Mouse (Mus musculus) erythroblast, embryonic 14.5 days (primary cell): Measurements from ENCODE around the gene Areg. TPM values are rescaled to one million over a fixed set of nuclear protein-coding genes. Genes with fewer than 3 reads are reported as not detected.

Experiments used
- H3K27me3 ChIP-seq: 2 replicates; pipeline ENCODE4 v1.6.1; 2012; ENCODE audit warnings: inconsistent platforms; ENCODE audit not compliant: control insufficient read depth
- H3K36me3 ChIP-seq: 2 replicates; pipeline ENCODE4 v1.6.1; 2012; ENCODE audit warnings: mild to moderate bottlenecking, inconsistent platforms; ENCODE audit not compliant: control insufficient read depth
- H3K4me1 ChIP-seq: 2 replicates; pipeline ENCODE4 v1.6.1; 2012; ENCODE audit warnings: inconsistent platforms; ENCODE audit not compliant: control insufficient read depth
- H3K4me3 ChIP-seq: replicated peaks from 2 replicates; pipeline ENCODE3; 2012; ENCODE audit warnings: moderate library complexity, mild to moderate bottlenecking, inconsistent platforms
- H3K9me3 ChIP-seq: 2 replicates; pipeline ENCODE4 v1.6.1; 2012; ENCODE audit warnings: low read length, inconsistent platforms, mixed read lengths; ENCODE audit not compliant: control insufficient read depth
- GATA1 ChIP-seq: IDR thresholded peaks from 2 replicates; pipeline ENCODE4 v1.6.1; 2012; ENCODE audit warnings: low read length, inconsistent platforms, mixed read lengths
- TAL1 ChIP-seq: IDR thresholded peaks from 3 replicates; pipeline ENCODE4 v1.6.1; 2012; ENCODE audit warnings: low read length, inconsistent platforms, mixed read lengths
- polyA plus RNA-seq: library from polyadenylated mRNA; stranded (reverse); fragments of >175 nt; gene quantifications from 2 replicates; pipeline ENCODE4 v1.2.3, GENCODE M21; 2012

The Areg gene
- polyA plus RNA-seq, 1 experiment = not detected

DNA sequence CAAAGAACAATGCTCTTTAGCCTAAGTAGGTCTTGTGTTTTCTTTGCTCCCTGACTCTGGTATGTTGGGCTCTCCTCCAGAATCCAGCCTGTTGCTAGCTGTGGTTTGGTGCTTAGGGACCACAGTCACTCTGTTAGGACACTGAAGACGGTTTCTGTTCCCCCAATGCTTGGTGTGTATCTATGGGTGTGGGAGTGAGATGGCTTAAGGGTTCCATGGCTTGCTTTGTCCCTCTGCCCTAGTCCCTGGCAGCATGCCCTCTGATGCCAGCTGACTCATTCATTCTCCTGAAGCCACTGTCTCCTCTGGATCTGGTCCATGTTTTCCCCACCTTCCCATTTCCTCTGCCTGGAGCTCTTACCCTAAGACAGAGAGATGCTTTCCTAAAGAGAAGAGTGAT is 24.8 kb upstream of the Areg start:
- Histone ChIP-seq H3K27me3 (no peaks in the 10 kb centered on the region), H3K36me3 (no peaks in the 10 kb centered on the region), H3K4me3 (no peak overlapping the region), H3K4me1 (no peaks in the 10 kb centered on the region), H3K9me3 (no peaks in the 10 kb centered on the region; the same call in 1 of the 2 replicates)
- TF ChIP-seq TAL1 (no peak), GATA1 (no peak)

DNA sequence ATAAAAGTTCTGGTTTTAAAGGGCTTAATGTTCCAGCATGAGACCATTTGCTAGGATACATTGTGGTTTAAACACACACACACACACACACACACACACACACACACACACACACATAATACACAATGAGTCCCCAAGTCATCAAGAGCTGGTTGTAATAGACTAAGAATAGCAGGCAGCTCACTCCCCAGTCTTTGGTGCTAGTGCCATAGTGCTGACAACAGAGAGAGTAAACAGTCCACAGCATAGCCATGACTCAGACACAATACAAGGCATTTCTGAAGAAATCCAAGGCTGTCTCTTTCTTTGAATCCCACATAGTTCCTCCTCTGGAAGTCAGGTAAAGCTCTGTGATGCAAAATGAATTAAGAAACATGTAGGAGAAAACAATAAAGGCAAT is 20.8 kb upstream of the Areg start:
- no peaks in the 10 kb centered on the region; the same call in 1 of the 2 replicates for H3K9me3 ChIP-seq
- no peaks in the 10 kb centered on the region for H3K4me1 ChIP-seq
- H3K36me3 ChIP-seq = no peaks in the 10 kb centered on the region
- no peak overlapping the region for H3K4me3 ChIP-seq
- no peaks in the 10 kb centered on the region for H3K27me3 ChIP-seq
- no peak for TF ChIP-seq GATA1
- TF ChIP-seq TAL1 = no peak

DNA sequence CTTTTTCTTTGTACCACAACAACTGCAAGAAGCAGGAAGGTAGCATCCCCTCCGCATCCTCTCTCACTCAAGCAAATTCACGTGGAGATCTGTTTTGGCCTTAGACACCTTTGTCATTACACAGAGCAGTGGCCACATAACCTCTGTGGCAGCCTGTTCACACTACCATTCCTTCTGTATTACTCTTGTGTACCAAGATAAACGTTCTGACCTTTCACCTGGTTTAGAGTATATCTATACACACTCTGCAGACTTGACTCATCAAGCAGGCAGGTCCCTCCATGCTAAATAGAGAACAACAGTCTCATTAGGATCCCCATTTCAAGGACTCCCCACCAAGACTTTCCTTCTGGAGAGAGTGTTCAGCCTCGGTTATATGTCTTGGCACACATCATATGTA is 16.0 kb upstream of the Areg start:
- Histone ChIP-seq H3K36me3 (no peaks in the 10 kb centered on the region), H3K27me3 (no peaks in the 10 kb centered on the region), H3K4me3 (no peak overlapping the region), H3K4me1 (no peaks in the 10 kb centered on the region), H3K9me3 (no peaks in the 10 kb centered on the region)
- TF ChIP-seq GATA1 (no peak), TAL1 (no peak)

DNA sequence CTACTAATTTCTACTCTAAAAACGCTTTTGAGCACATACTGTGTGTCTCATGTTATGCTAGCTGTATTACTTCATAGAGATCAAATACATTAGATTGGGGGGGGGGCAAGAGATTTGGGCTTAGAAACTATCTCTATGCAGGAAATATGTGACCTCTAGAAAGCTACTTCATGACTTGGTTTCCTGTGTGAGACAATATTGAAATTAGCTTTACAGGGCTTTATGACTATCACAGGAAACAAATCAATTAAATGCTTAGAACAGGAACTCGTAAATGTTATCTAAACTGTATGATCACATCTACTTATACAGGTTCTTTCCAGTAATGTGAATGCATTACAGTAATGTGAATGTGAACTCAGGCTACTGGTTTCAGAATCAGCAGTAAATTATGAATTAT is 15.3 kb upstream of the Areg start:
- no peak overlapping the region for H3K4me3 ChIP-seq
- no peaks in the 10 kb centered on the region for H3K4me1 ChIP-seq
- no peaks in the 10 kb centered on the region for H3K36me3 ChIP-seq
- no peaks in the 10 kb centered on the region for H3K27me3 ChIP-seq
- no peaks in the 10 kb centered on the region for H3K9me3 ChIP-seq
- TF ChIP-seq TAL1 (no peak), GATA1 (no peak)

DNA sequence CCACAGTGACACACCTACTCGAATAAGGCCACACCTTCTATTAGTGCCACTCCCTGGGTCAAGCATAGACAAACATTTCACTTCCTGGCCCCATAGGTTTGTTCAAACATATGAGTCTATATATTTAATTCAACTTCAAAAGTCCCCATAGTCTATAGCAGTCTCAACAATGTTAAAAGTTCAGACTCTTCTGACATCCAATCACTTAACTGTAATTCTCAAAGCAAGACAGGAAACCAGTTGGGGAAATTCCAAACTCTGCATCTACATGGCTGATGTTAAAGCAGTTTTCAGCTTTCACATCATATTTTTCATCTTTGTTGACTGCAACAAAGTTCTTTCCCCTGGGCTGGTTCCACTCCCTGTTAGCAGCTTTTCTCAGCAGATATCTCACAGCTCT is 12.8 kb upstream of the Areg start:
- no peak for TF ChIP-seq TAL1
- no peak for TF ChIP-seq GATA1
- no peaks in the 10 kb centered on the region for H3K36me3 ChIP-seq

DNA sequence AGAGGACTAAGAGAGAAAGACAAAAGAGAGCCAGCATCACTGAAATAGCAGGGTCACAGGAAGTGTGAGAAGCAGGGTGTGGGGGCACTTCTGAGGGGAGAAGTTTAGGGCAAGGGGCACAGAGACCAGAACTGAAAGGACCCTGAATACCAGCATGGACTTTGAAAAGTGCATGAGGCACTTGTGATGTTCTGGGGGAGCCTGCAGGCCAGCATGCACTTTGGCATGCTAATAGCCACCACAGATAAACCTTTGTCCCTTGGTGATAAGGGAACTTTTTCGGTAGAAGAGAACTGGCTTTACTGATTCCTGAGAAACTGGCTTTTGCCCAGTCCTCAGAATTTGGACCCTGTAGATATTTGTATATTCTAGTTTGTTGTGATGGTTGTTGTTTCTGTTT is 4.4 kb upstream of the Areg start:
- Histone ChIP-seq H3K9me3 (no peaks in the 10 kb centered on the region; the same call in 1 of the 2 replicates), H3K27me3 (peaks cover 18% of the 10 kb centered on the region), H3K4me1 (no peaks in the 10 kb centered on the region), H3K4me3 (no peak overlapping the region), H3K36me3 (no peaks in the 10 kb centered on the region)
- no peak for TF ChIP-seq GATA1

More for the DNA sequence above, 12.8 kb upstream of the Areg start:
- no peaks in the 10 kb centered on the region for H3K27me3 ChIP-seq
- H3K4me1 ChIP-seq = no peaks in the 10 kb centered on the region
- H3K9me3 ChIP-seq = no peaks in the 10 kb centered on the region
- no peak overlapping the region for H3K4me3 ChIP-seq

DNA sequence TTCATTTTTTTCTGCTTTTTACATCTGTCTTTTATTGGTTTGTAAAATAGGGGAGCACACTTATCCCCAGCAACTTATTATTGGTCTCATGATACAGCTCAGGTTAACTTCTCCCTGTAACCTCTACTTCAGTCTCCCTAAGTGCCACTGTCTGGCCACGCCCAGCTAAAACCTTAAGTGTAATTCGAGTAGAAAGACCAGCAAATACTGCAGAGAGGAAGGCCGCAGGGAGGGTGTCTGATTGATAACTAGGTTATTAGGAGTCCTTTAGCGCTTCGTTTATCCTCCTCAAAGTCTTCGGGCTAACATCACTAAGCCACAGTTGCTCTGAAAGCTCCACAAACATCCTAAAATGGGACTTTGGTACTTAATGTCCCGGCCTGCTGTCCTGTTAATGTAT is 429 bp upstream of the Areg start:
- H3K4me3 ChIP-seq = no peak overlapping the region
- peaks cover 30% of the 10 kb centered on the region for H3K27me3 ChIP-seq
- H3K36me3 ChIP-seq = no peaks in the 10 kb centered on the region
- H3K4me1 ChIP-seq = no peaks in the 10 kb centered on the region
- TF ChIP-seq GATA1 (no peak), TAL1 (no peak)
- H3K9me3 ChIP-seq = no peaks in the 10 kb centered on the region; the same call in 1 of the 2 replicates

DNA sequence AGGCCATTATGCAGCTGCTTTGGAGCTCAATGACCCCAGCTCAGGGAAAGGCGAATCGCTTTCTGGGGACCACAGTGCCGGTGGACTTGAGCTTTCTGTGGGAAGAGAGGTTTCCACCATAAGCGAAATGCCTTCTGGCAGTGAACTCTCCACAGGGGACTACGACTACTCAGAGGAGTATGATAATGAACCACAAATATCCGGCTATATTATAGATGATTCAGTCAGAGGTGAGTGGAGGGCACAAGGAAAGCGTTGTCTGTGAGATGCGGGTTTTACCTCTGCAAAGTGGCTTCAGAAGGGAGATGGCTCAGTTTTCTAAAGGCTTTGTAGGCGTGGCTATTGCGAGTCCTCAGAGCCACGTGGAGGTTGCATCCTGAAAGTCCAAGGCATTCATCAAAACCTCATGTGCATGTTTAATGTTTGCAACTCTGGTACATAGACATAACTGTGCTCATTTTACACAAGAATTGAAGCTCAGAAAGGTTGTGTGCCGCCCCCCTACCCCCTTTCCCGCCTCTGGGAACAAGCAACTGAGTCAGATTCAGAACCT is 1.6 kb downstream of the Areg start:
- H3K4me3 ChIP-seq = no peak overlapping the region
- TF ChIP-seq TAL1 = no peak
- TF ChIP-seq GATA1 = no peak
- H3K27me3 ChIP-seq = peaks cover 30% of the 10 kb centered on the region
- no peaks in the 10 kb centered on the region for H3K36me3 ChIP-seq
- H3K9me3 ChIP-seq = peaks cover 3% of the 10 kb centered on the region; the same call in 1 of the 2 replicates
- H3K4me1 ChIP-seq = no peaks in the 10 kb centered on the region

DNA sequence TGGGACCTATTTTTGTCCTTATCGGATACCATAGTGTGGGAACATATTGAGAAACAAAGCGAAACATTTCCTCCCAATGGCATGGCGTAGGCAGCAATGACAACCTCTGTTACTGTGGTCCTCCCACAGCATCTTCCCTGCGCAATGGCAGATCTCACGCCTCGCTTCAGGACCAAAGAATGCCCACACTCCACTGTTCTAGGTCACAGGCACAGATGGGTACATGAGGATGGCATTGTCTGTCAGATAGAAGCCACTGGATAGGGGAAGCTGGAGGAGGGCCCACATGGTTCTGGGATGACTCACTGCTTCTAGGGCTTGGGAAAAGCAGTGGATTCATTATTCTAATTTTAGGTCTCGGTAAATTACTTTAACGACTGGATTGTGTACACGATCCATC is 5.6 kb downstream of the Areg start:
- Histone ChIP-seq H3K9me3 (peaks cover 3% of the 10 kb centered on the region; the same call in 1 of the 2 replicates), H3K27me3 (peaks cover 12% of the 10 kb centered on the region), H3K36me3 (no peaks in the 10 kb centered on the region), H3K4me3 (no peak overlapping the region), H3K4me1 (no peaks in the 10 kb centered on the region)
- TF ChIP-seq TAL1 (no peak), GATA1 (no peak)

DNA sequence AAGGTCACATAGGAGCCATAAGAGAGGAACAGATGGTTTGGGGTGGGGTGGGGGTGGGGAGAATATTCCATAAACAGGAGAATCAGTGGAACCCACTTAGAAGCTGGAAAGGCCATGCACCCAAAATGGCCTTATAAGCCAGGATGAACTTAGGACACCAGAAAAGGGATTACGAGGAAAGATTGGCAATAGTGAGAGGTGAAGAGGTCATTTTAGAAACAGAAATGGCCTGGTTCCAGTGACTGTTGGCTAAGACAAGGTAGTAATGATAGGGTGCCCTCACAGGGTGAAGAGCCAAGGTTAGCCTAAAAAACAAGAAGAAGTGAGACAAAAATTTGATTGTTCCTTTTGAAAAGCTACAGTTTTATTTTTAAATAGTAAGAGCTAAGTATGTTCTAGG is 7.6 kb downstream of the Areg start:
- no peaks in the 10 kb centered on the region for H3K4me1 ChIP-seq
- no peaks in the 10 kb centered on the region for H3K36me3 ChIP-seq
- no peaks in the 10 kb centered on the region for H3K27me3 ChIP-seq
- TF ChIP-seq GATA1 (no peak), TAL1 (no peak)
- peaks cover 3% of the 10 kb centered on the region; the same call in 1 of the 2 replicates for H3K9me3 ChIP-seq
- H3K4me3 ChIP-seq = no peak overlapping the region
